Mouse (Mus musculus): ENCODE results near the gene Tjp1. TPM values are rescaled to one million over a fixed set of nuclear protein-coding genes. Genes with fewer than 3 reads are reported as not detected.

Gene Tjp1
- total and polyA plus RNA-seq, 3 experiments, result not detected

DNA sequence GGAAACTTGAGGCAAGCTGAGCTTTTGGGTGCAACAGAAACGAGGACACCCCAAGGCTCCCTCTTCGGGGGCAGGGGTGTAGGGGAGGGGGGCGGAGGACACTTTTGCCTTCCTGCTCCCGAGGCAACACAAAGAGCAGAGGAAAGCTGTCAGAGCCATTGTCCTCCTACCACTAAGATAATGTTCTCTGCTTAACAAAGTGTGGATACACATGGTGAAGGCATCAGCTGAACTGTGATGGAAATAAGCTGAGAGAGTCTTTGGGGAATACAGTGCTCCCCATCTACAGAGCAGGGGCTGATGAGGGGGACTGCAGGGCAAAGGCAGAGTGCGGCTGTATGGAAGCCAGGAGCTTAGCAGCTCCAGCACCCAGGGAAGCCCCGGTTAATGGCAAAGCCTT, 145.7 kb downstream of the Tjp1 start:
- H3K27me3 ChIP-seq (replicated peaks), result peaks cover 32% of the 10 kb centered on the region
- H3K4me1 ChIP-seq (ENCODE audit: control insufficient read depth in 1 of 2, insufficient read depth in 2 of 2), result no peaks in the 10 kb centered on the region
- no peaks in the 10 kb centered on the region for H3K9me3 ChIP-seq (replicated peaks; ENCODE audit: low read length)
- dilution Hi-C loops (cut with MboI; ENCODE audit: extremely low pct_ligation_motif_present, extremely low pct_unique_long_range_greater_than_20kb, low sequenced_read_pairs) (no loop called here), in situ Hi-C loops (cut with MboI; ENCODE audit: low pct_ligation_motif_present, low pct_unique_long_range_greater_than_20kb, low sequenced_read_pairs) (no loop called here)
- H3K4me2 ChIP-seq (ENCODE audit: insufficient read depth, low read depth, poor library complexity, severe bottlenecking), result no peak overlapping the region
- no peak overlapping the region for H3K4me3 ChIP-seq (replicated peaks in 1 of 3; ENCODE audit: low read depth in 2 of 3, low read length in 2 of 3, poor library complexity in 1 of 3)
- no peak overlapping the region for H3K27ac ChIP-seq (ENCODE audit: insufficient read depth, low read depth)
- TF ChIP-seq ETS1 (conservative IDR thresholded peaks at IDR 0.05; ENCODE audit: low read depth, low read length), result no peak
- no peaks in the 10 kb centered on the region for H3K36me3 ChIP-seq (replicated peaks in 1 of 2; ENCODE audit: control insufficient read depth in 1 of 2, insufficient read depth in 1 of 2, low read length in 1 of 2)
- no peak for DNase-seq (ENCODE audit: extremely low read depth)
- H3K9ac ChIP-seq (ENCODE audit: insufficient read depth, low read depth), result no peak overlapping the region
- H3K79me2 ChIP-seq (replicated peaks; ENCODE audit: control insufficient read depth, extremely low read depth, insufficient read depth, poor library complexity, severe bottlenecking), result no peaks in the 10 kb centered on the region

DNA sequence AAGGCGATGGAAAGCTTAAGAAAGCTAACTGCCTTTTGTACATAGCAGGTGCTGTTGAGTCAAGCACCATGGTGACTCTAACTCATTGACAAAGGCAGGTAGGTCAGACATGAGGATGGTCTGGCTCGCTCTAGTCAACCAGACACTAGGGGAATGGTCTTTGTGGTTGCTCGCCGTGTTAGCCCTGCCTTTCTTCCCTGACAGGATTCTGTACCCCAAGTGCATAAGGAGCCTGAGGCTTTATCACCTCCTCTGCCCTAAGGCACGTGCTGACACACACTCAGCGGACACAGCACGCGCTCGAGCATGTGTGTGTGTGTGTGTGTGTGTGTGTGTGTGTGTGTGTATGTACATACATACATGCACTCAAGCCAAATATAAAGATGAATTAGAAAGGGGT, 146.9 kb downstream of the Tjp1 start:
- Histone ChIP-seq H3K79me2 (replicated peaks; ENCODE audit: control insufficient read depth, extremely low read depth, insufficient read depth, poor library complexity, severe bottlenecking) (no peaks in the 10 kb centered on the region), H3K9ac (ENCODE audit: insufficient read depth, low read depth) (no peak overlapping the region), H3K9me3 (replicated peaks; ENCODE audit: low read length) (no peaks in the 10 kb centered on the region), H3K4me3 (replicated peaks in 1 of 3; ENCODE audit: low read depth in 2 of 3, low read length in 2 of 3, poor library complexity in 1 of 3) (no peak overlapping the region), H3K36me3 (replicated peaks in 1 of 2; ENCODE audit: control insufficient read depth in 1 of 2, insufficient read depth in 1 of 2, low read length in 1 of 2) (no peaks in the 10 kb centered on the region), H3K27me3 (replicated peaks) (peaks cover 34% of the 10 kb centered on the region), H3K4me2 (ENCODE audit: insufficient read depth, low read depth, poor library complexity, severe bottlenecking) (no peak overlapping the region), H3K4me1 (ENCODE audit: control insufficient read depth in 1 of 2, insufficient read depth in 2 of 2) (no peaks in the 10 kb centered on the region), H3K27ac (ENCODE audit: insufficient read depth, low read depth) (no peak overlapping the region)
- in situ Hi-C loops (cut with MboI; ENCODE audit: low pct_ligation_motif_present, low pct_unique_long_range_greater_than_20kb, low sequenced_read_pairs), result no loop called here
- no peak for DNase-seq (ENCODE audit: extremely low read depth)
- TF ChIP-seq NELFE (IDR thresholded peaks at IDR 0.05; ENCODE audit: low read depth, low read length) (no peak), KAT2A (IDR thresholded peaks at IDR 0.05; ENCODE audit: insufficient replicate concordance, low read length) (no peak), TCF12 (IDR thresholded peaks at IDR 0.05; ENCODE audit: low read depth, low read length) (no peak), EP300 (IDR thresholded peaks at IDR 0.05; ENCODE audit: low read length) (no peak), ZKSCAN1 (IDR thresholded peaks at IDR 0.05; ENCODE audit: borderline replicate concordance, low read depth, low read length) (no peak), NRF1 (IDR thresholded peaks at IDR 0.05; ENCODE audit: low read depth, low read length) (no peak), RCOR1 (conservative IDR thresholded peaks at IDR 0.05; ENCODE audit: low read depth, low read length) (no peak), GABPA (IDR thresholded peaks at IDR 0.05; ENCODE audit: insufficient replicate concordance, low read depth, low read length) (no peak), TBP (conservative IDR thresholded peaks at IDR 0.05; ENCODE audit: low read depth, low read length) (no peak), ZMIZ1 (IDR thresholded peaks at IDR 0.05; ENCODE audit: low read depth, low read length) (no peak), MAFK (IDR thresholded peaks at IDR 0.05; ENCODE audit: insufficient replicate concordance, low read length) (no peak), E2F4 (IDR thresholded peaks at IDR 0.05; ENCODE audit: insufficient replicate concordance, low read depth, low read length) (no peak), CHD2 (IDR thresholded peaks at IDR 0.05; ENCODE audit: low read length) (no peak), CTCF (conservative IDR thresholded peaks at IDR 0.05 in 1 of 2, IDR thresholded peaks at IDR 0.05 in 1 of 2; ENCODE audit: low read depth in 2 of 2, low read length in 2 of 2) (no peak), ETS1 (conservative IDR thresholded peaks at IDR 0.05; ENCODE audit: low read depth, low read length) (no peak), MAZ (IDR thresholded peaks at IDR 0.05; ENCODE audit: low read depth, low read length) (no peak), MXI1 (IDR thresholded peaks at IDR 0.05; ENCODE audit: low read depth, low read length) (no peak), MYC (IDR thresholded peaks at IDR 0.05; ENCODE audit: low read depth, low read length) (no peak), CHD1 (IDR thresholded peaks at IDR 0.05; ENCODE audit: low read depth, low read length) (no peak)
- dilution Hi-C loops (cut with MboI; ENCODE audit: extremely low pct_ligation_motif_present, extremely low pct_unique_long_range_greater_than_20kb, low sequenced_read_pairs), result no loop called here
